Mouse (Mus musculus): Measurements from ENCODE around the gene Usp49. TPM values are rescaled to one million over a fixed set of nuclear protein-coding genes. Genes with fewer than 3 reads are reported as not detected.

Usp49 gene
- 7.2 and 8.8 TPM in 2 replicates for polyA plus RNA-seq (2011; ENCODE audit: insufficient read length, low read depth, missing spikeins)

DNA sequence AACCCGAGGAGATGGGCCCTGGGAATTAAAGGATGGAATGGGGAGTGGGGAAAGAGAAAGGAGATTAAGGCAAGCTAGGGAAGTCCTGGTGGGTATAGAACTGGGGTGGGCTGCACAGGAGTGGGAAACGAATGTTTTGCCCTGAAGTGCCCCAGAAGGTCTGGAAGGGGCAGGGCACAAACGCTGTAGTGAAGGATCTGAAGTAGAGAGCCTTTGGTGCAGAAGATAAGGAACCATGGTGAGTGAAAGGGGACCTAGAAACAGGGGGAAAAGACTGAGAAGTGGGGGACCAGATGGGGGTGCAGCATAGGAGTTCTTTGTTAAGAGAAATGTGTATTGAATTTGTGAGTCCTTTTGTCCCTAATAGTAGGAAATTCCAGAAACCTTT is at the start of gene Usp49:
Gene Usp49, plus strand, starts transcription at position 13 of the 388 bp plus-strand sequence.
- no peaks in the 10 kb centered on the region for H3K4me1 ChIP-seq (ENCODE audit: control insufficient read depth, insufficient read depth, low read length)
- H3K27ac ChIP-seq (ENCODE audit: insufficient read depth, low read length): peak within 1 kb of the TSS; percentile 67
- H3K4me3 ChIP-seq (ENCODE audit: insufficient read depth, low read length): peak within 1 kb of the TSS; percentile 89
- no peak for TF ChIP-seq CTCF (IDR thresholded peaks at IDR 0.05; ENCODE audit: borderline replicate concordance, insufficient read depth, low read length)
- TF ChIP-seq POLR2A (IDR thresholded peaks at IDR 0.05; ENCODE audit: low read depth, low read length): no peak

DNA sequence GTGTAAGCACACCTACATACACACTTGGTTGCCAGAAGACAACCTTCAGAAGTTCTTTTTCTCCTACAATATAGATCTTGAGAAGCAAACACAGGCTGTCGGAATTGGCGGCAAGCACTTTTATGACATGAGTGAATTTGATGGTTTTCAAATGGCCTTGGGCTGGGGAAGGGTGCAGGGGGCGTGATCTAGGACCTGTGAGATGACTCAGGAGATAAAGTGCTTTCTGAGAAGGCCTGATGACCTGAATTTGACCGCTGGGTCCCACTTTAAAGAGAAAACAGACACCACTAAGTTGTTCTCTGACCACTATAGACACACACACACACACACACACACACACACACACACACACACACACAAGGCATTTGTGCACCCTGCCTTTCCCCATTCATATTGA is 49.5 kb upstream of the Usp49 start:
- TF ChIP-seq CTCF (IDR thresholded peaks at IDR 0.05; ENCODE audit: borderline replicate concordance, insufficient read depth, low read length) (no peak), POLR2A (IDR thresholded peaks at IDR 0.05; ENCODE audit: low read depth, low read length) (no peak)
- Histone ChIP-seq H3K4me3 (ENCODE audit: insufficient read depth, low read length) (no peak overlapping the region), H3K4me1 (ENCODE audit: control insufficient read depth, insufficient read depth, low read length) (no peaks in the 10 kb centered on the region), H3K27ac (ENCODE audit: insufficient read depth, low read length) (no peak overlapping the region)

GRCm38 (mm10) chr17:47588517-47588916 is 42.0 kb upstream of the Usp49 start:
- H3K27ac ChIP-seq (ENCODE audit: insufficient read depth, low read length): no peak overlapping the region

DNA sequence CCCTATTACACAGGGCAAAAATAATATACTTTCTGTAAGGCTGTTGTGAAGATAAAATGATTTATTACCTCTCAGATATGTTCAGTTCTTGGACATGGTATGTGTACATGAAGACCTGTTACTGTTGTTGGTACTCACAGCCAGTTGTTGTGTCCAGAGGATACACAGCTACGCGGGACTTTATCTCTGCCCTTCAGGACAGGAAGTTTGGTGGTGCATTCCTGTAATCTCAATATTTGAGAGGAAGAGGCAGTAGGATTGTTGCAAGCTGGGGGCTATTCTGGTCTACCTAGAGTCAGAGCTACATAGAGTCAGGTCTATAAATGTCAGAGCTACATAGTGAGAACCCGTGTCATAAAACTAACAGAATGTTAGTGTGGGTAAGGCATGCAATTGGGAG is 39.4 kb upstream of the Usp49 start:
- TF ChIP-seq POLR2A (IDR thresholded peaks at IDR 0.05; ENCODE audit: low read depth, low read length): no peak
- H3K4me3 ChIP-seq (ENCODE audit: insufficient read depth, low read length): no peak overlapping the region
- peaks cover 3% of the 10 kb centered on the region; the same call in 1 of the 2 replicates for H3K4me1 ChIP-seq (ENCODE audit: control insufficient read depth, insufficient read depth, low read length)
- no peak overlapping the region for H3K27ac ChIP-seq (ENCODE audit: insufficient read depth, low read length)

More at GRCm38 (mm10) chr17:47588517-47588916, 42.0 kb upstream of the Usp49 start:
- no peak for TF ChIP-seq CTCF (IDR thresholded peaks at IDR 0.05; ENCODE audit: borderline replicate concordance, insufficient read depth, low read length)
- Histone ChIP-seq H3K4me3 (ENCODE audit: insufficient read depth, low read length) (no peak overlapping the region), H3K4me1 (ENCODE audit: control insufficient read depth, insufficient read depth, low read length) (peaks cover 3% of the 10 kb centered on the region; the same call in 1 of the 2 replicates)

DNA sequence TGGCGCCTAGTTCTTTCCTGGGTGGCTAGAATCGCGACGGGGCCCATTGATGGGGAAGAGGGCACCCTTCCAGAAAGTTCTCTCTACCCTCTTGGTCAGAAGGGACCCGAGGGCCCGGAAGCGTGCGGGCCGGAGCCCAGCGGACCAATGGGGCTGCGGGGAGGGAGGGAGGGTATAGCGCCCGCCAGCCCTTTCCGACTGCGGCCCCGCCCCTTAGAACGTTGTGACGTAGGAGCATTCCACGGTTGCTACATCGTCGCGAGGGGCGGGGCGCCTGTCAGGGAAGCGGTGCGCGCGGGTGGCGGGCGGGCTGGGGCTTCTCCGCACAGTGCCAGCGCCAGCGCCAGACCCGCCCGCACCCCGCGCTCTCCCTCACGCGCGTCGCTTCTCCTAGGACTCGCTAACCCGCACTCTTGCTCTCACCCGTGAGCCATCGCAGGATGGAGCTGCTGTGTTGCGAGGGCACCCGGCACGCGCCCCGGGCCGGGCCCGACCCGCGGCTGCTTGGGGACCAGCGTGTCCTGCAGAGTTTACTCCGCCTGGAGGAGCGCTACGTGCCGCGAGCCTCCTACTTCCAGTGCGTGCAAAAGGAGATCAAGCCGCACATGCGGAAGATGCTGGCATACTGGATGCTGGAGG is 37.2 kb upstream of the Usp49 start:
- H3K4me1 ChIP-seq (ENCODE audit: control insufficient read depth, insufficient read depth, low read length): peaks cover 10% of the 10 kb centered on the region
- TF ChIP-seq POLR2A (IDR thresholded peaks at IDR 0.05; ENCODE audit: low read depth, low read length) (peak; percentile 61), CTCF (IDR thresholded peaks at IDR 0.05; ENCODE audit: borderline replicate concordance, insufficient read depth, low read length) (no peak)
- peak overlapping the region; percentile 83 for H3K27ac ChIP-seq (ENCODE audit: insufficient read depth, low read length)
- peak overlapping the region; percentile 83 for H3K4me3 ChIP-seq (ENCODE audit: insufficient read depth, low read length)

DNA sequence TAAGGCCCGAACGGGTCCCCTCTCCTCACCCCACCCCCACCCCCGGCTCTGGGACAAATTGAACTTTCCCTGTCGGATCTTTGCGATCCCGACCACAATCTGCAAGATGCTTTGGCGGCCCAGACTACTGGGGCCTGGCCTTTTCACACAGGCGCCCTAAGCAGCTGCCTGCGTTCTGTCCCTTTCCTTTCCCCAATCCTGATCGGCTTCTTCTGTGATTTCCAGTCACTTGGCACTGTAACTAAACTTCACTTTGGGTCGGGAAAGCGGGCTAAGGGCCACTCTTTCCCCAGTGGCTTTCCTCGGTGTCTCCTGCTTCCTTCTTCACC is 36.7 kb upstream of the Usp49 start:
- peaks cover 10% of the 10 kb centered on the region for H3K4me1 ChIP-seq (ENCODE audit: control insufficient read depth, insufficient read depth, low read length)
- no peak for TF ChIP-seq POLR2A (IDR thresholded peaks at IDR 0.05; ENCODE audit: low read depth, low read length)
- no peak for TF ChIP-seq CTCF (IDR thresholded peaks at IDR 0.05; ENCODE audit: borderline replicate concordance, insufficient read depth, low read length)
- peak overlapping the region; percentile 83 for H3K4me3 ChIP-seq (ENCODE audit: insufficient read depth, low read length)
- H3K27ac ChIP-seq (ENCODE audit: insufficient read depth, low read length): peak overlapping the region; percentile 83

GRCm38 (mm10) chr17:47594183-47594968 is 36.1 kb upstream of the Usp49 start:
- peak overlapping the region; percentile 83 for H3K27ac ChIP-seq (ENCODE audit: insufficient read depth, low read length)
- TF ChIP-seq CTCF (IDR thresholded peaks at IDR 0.05; ENCODE audit: borderline replicate concordance, insufficient read depth, low read length) (no peak), POLR2A (IDR thresholded peaks at IDR 0.05; ENCODE audit: low read depth, low read length) (peak; percentile 56; the same call in 1 of the 2 replicates)
- peaks cover 10% of the 10 kb centered on the region for H3K4me1 ChIP-seq (ENCODE audit: control insufficient read depth, insufficient read depth, low read length)
- peak overlapping the region; percentile 83 for H3K4me3 ChIP-seq (ENCODE audit: insufficient read depth, low read length)

DNA sequence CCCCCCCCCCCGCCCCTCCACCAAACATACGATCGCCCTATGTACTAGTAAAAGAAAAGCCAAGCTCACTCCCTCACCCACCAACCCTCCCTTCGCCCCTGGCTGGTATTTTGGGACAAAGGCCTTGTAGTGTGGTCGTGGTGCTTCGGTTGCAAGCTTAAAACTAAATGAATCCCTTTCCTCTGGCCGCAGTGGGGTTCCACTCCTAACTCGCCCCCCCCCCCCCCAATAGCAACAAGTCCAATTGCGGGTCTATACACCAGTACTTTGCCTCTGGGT is 35.6 kb upstream of the Usp49 start:
- peak overlapping the region; percentile 83 for H3K4me3 ChIP-seq (ENCODE audit: insufficient read depth, low read length)
- peaks cover 10% of the 10 kb centered on the region for H3K4me1 ChIP-seq (ENCODE audit: control insufficient read depth, insufficient read depth, low read length)
- no peak for TF ChIP-seq CTCF (IDR thresholded peaks at IDR 0.05; ENCODE audit: borderline replicate concordance, insufficient read depth, low read length)
- TF ChIP-seq POLR2A (IDR thresholded peaks at IDR 0.05; ENCODE audit: low read depth, low read length): no peak
- peak overlapping the region; percentile 92 for H3K27ac ChIP-seq (ENCODE audit: insufficient read depth, low read length)

- H3K4me3 ChIP-seq (ENCODE audit: insufficient read depth, low read length): peak overlapping the region; percentile 83
- peaks cover 10% of the 10 kb centered on the region for H3K4me1 ChIP-seq (ENCODE audit: control insufficient read depth, insufficient read depth, low read length)
- peak overlapping the region; percentile 92 for H3K27ac ChIP-seq (ENCODE audit: insufficient read depth, low read length)
- TF ChIP-seq POLR2A (IDR thresholded peaks at IDR 0.05; ENCODE audit: low read depth, low read length): peak; percentile 80
- no peak for TF ChIP-seq CTCF (IDR thresholded peaks at IDR 0.05; ENCODE audit: borderline replicate concordance, insufficient read depth, low read length)
These were observed 35.0 kb upstream of the Usp49 start for GRCm38 (mm10) chr17:47595248-47596161.

Data from embryonic fibroblast, embryonic 13.5 days (primary cell).